Mouse (Mus musculus) kidney, adult 11 months (tissue): Measurements from ENCODE around the gene Fbxo31.

Source experiments
- DNase-seq: peaks from one replicate; pipeline ENCODE4 v3.0.0; 2022

Fbxo31 gene

DNA sequence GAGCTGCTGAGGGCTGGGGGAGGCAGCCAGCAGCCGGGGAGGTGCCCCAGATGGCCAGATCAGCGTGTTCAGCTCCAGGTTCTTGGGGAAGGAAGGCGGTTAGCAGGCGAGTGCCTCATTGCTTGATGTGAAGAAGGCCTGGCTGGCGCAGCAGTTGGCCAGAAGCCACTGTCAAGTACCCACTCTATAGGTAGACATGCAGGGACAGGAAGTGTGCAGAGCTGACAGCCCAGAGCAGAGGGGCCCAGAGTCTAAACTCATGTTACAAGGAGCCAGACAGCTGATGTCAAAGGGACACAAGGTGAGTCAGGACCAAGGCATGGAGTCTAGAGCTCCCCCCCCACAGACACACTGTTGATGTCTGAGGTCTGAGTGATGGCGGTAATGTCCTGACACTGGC is 28.6 kb downstream of the Fbxo31 start:
- DNase-seq: no peak

DNA sequence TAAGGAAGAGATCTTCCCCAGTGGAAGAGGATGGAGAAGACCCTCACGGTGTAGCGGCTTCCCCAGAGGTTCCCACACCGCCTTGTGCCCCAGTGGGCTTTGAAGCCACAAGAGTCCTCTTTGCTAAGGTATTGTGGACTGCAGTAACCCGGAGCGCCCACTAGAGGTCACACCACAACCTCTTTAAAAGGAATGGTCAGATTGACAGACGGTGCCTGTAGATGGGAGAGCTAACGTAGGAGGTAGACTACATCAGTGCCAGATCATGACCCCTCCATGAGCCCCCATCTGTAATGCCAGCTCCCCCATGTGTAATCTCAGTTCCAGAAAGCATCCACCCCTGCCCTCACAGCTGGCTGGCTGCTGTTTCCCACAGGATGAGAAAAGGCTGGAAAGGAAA is 31.5 kb downstream of the Fbxo31 start:
- DNase-seq: peak; percentile 59

DNA sequence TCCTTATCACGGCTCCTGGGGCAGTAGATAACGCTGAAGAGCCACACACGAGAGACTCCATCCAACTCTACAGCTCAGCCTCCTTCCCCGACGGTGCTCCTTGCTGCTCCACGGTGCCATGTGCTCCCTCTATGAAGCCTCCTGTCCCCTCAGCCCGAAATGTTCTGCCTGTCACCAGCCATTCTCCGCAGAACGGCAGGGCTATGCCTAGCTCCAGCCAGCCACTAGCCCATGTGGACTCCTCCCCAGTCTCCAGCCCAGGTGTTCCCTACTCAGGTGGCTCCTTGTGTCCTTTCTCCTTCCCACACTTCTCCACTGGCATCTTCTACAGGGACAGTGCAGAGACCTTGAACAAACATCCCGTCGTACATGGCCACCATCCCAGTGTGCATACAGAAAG is 33.7 kb downstream of the Fbxo31 start:
- DNase-seq: no peak

DNA sequence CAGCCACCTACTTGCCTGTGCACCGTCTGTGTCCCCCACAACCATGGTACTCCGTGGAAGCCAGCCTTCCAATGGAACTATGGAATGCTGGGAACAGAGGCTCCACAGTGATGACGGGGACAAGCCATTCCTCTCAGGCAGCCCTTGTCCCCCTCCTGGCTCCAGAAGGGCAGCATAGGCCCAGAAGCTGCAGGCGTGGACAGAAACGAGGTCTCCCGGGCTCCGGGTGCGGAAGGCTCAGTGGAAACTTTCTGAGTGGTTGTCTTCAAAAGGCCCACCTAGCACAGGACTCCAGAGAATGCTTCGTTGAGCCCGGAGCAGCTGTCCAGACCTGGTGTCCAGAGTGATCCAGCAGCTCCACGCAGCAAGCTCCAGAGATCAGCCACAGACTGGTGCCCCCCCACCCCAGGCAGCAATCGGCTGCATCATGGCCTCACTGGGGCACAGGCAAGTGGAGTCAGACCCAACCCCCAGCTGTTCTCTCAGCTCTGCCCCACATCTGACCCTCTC is 34.3 kb downstream of the Fbxo31 start, which contains the start of gene 1700018B08Rik:
TSS of gene 1700018B08Rik (minus strand) at position 45 of the 510 bp plus-strand sequence.
- DNase-seq: no peak

DNA sequence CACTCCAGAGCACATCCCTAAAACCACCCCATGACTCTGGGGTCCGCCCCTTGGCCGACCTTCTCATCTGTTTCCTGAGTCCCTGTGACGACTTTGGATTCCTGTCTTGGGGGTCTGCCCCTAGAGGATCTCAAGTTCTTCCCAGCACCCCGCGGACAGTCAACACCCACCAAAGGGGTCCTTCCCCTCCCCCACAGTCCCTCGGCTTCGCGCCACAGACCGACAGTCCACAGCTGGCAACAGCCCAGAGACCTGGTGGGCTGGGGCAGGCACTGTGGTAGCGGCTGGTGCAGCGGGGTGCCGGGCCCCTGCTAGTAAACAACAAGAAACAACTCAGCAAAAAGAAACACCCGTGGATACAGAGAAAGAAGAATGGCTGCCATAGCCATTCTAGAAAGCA is 35.7 kb downstream of the Fbxo31 start:
- DNase-seq: no peak

DNA sequence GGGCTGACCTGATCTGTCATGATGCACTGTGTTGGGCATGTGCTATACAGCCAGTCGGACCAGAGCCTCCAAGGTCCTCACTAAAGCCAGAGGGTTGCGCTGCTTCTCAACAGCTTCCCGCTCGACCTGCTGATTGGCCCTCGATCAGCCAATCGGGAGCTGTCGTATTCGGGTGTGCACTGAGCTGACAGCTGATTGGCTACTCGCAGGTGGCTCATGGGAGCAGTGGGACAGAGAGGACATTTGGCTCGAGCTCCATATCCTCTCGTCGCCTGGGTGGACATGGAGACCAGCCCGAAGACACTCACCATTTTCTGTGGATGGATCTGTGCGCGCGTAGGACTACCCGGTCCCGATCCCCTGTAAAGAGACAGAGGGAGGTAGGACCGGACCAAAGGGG is 36.7 kb downstream of the Fbxo31 start:
- DNase-seq: no peak

DNA sequence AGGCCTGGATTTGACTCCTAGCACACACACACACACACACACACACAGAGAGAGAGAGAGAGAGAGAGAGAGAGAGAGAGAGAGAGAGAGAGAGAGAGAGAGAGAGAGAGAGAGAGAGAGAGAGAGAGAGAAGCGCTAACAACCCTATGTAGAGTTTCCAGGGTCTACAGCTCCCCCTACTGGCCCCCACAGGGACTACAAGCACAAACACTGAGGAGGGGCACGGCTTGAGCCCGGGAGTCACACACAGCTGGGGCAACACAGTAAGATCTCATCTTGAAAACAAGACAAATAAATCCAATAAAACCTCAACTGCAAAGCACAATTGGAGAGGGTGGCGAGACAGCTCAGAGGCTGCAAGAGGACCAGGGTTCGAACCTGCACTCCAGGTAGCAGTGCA is 46.2 kb downstream of the Fbxo31 start:
- no peak for DNase-seq

DNA sequence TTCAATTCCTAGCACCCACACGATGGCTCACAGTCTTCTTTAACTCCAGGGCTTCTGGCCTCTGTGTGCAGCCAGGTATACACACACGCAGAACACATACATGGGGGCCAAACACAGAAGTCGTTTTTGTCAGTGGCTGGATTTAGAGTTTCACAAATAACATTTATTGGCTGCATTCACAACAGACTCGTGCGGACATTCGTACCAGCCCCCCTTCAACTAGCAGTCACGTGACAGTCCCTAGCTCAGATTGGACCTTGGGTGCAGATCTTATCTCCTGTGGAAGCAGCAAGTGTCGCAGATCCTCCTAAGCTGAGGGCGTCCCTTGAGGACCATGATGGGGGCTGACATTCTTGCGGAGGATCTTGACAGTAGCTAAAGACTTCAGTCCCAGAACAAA is 48.0 kb downstream of the Fbxo31 start:
- DNase-seq: no peak

DNA sequence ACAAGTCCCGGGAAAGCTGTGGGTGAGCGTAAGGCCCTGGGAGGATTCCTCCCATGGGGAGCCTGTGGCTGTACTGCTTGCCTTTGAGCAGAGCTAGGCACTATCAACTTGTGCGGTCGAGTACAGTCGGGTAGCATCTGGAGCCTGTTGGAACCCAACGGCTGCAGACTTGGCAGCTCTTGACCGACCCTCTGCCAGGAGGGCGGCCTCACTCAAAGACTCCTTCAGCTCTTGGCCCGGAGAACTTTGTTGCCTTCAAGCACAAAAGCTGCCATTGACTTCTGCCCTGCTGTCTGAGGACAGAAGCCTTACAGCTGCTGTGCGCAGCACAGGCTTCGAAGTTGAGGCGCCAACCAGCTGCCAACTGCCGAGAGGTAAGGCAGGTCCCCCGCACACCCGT is 49.8 kb downstream of the Fbxo31 start:
- DNase-seq: no peak

DNA sequence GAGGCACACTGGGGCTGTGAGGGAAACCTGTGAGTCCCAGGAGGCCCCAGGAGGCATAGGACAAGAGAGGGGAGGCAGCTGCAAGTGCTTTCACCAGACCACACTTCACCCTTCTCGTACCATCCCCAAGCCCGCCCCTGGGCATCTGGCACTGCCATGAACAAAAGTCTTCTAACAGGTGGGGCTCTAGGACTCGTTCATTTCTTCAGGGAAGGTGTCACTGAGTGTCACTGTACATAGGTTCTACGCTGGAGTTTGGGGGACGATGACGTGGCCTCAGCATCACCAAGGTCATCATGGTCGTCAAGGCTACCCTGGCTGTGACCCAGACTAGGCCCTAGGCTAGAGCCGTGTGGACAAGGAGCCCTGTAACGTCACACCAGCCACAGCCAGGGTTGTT is 50.9 kb downstream of the Fbxo31 start:
- DNase-seq: no peak

DNA sequence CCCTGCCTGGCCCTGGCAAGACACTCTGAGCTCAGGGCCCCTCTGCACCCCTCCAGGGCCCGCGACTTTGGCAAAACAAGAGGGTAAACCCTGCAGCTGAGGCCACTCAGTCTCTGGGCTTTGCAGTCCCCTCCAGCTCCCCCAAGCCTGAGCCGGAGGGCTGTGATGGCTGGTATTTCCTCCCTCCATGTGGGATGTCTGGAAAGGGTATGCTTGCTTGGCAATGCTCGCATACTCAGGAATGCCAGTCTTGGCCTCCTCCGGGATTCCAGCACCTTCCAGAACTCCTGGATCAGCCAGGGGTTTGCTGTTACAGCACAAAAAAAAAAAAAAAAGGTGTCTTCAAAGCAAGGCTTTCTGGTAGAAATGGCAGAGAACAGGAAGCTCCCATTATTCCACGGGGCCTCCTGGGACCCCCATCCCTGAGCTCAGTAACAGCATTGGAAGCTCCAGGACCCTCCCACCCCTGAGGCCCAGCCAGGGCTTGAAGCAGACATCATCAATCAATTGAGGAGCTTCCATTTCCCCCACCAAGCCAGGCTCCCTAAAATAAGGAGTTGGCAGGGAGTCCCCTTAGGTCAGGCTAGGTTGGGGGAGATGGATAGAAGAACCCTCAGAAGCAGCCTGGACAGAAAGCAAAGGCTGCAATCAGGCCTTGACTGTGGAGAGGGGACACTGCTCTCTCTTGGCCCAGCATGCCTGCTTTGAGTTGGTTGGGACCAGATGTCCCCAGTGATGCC is 51.6 kb downstream of the Fbxo31 start:
- DNase-seq: no peak

DNA sequence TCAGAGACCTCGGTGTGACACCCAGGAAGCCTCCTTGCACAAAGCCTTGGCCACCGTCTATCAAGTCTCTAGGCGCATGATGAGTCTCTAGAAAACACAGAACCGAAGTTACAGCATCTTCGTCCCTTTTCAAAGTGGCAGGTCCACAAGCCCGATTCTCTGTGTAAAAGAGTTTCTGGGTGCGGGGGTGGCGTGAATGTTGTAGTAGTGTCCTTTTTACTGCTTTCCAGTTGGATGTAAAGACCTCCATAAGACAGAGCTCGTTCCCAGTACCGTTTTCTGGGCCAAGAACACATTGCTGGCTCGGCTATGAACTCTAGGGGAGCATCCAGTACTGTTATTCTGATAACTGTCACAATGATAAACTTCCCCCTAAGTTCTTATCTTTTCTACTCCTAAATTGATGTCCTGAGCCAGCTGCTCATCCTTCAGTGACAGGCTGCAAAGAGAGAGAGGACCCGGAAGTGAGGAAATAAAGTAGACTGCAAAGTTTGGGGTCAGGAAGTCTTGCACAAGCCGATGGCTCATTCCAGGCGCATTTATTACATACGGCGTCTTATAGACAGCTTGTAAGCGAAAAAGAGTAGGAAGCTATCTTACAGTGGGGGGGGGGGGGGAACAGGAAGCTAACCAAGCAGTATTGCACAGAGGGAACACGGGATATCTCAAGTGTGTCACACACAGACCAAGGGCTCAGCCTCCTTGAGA is 53.3 kb downstream of the Fbxo31 start:
- DNase-seq: no peak

DNA sequence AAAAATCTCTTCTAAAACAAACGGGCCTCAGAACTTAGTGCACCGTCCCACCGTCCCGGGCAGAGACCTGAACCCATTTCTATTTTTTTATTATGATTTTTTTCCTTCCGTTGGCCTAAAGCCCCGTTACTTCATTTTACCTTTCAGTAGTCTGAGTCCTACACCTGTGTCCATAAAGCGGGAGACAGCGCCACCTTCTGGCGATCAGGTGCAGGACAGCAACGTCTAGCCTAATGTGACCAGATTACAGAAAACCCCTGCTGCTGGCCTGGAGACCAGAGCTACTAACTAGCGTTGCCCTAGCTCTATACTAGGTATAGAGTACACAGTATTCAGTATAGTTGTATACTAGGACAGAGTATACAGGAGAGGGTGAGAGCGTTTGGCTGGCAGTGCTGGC is 65.2 kb downstream of the Fbxo31 start:
- peak; percentile 52 for DNase-seq

DNA sequence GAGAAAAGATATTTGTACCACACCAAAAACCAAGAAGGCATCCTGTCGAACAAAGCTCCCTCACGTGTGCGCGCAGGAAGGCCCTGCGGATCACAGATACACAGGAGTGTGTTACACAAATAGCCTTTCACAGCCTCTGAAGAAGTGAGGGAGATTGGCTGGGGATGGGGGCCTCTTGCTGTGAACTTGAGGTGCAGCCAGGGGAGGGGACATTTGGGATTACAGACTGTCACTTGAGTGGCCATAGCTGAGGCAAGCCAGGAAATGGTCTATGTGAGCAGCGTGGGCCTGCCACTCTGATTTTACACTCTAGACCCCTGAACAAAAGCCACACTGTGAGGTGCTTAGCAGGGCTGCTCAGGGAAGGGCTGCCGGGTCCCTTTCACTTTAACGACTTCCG is 66.9 kb downstream of the Fbxo31 start:
- no peak for DNase-seq
